Mouse (Mus musculus) monocyte, adult 2 months (primary cell): ENCODE measurements around the gene Gm13040.
"Not testable (repeated sequence)": the region's sequence is repeated elsewhere in the genome, so short reads cannot be mapped to it uniquely, and the experiment has no call there.

Experiments
- DNase-seq, 2 experiments: peaks; one replicate each; pipeline ENCODE4 v3.0.0; 2022; ENCODE audit warnings: low spot score in 2 of 2, low read depth in 1 of 2

Gene Gm13040

GRCm38 (mm10) chr4:143535654-143536053, at the start of gene Gm13040:
Gene Gm13040, plus strand, starts transcription at chr4:143535954.
- DNase-seq, result not testable (repeated sequence)

GRCm38 (mm10) chr4:143511043-143511442, 24.7 kb upstream of the Gm13040 start, which contains the start of gene Gm13043:
Gene Gm13043, plus strand, starts transcription at chr4:143511343.
- DNase-seq, result no peak

GRCm38 (mm10) chr4:143551400-143551799, 15.6 kb downstream of the Gm13040 start, which contains the start of the genes BC080695 and Gm13057:
Gene BC080695, plus strand, starts transcription at chr4:143551700.
Gene Gm13057, plus strand, starts transcription at chr4:143551709.
- DNase-seq, result not testable (repeated sequence)
